Mouse (Mus musculus) bone marrow macrophage, adult 2 months (primary cell): ENCODE data around the gene Pde4c.

ENCODE experiments used
- CTCF ChIP-seq: IDR thresholded peaks from 2 replicates; pipeline ENCODE4 v1.5.1; 2012; ENCODE audit warnings: low read depth, mild to moderate bottlenecking, low read length, moderate library complexity
- POLR2A ChIP-seq: IDR thresholded peaks from 2 replicates; pipeline ENCODE4 v1.6.1; 2012; ENCODE audit warnings: mild to moderate bottlenecking, low read depth, low read length, borderline replicate concordance

DNA sequence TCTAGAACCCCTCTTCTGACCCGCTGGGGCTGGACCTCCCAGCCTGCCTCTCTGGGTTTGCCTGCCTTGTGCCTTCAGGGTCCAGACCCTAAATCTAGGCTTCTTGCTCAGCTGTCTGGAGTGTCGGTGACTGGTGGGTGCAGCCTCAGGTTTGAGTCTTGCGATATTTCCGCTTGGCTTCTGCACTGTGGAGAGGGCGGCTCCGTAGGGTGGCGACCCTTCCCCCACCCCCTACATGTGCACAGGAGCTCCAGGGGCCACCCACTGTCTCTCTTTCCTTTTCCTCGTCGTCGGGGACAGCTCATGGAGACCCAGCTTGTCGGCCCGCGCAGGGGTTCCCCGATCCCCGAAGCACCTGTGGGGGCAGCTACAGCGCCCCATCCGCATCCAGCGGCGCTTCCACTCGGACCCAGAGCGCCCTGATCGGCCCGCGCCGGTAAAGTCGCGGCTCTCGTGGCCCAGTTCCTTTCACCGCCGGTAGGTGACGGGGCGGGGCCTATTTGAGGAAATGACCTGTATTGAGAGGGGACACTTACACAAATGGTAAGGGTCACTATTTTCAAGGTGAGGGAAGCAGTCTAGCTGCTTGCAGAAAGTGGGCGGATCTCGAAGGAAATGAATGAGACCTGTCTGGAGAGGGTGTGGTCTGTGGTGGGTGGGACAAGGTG is 6.4 kb downstream of the Pde4c start:
- TF ChIP-seq CTCF: no peak
- TF ChIP-seq POLR2A: no peak
